Mouse (Mus musculus): ENCODE data around the gene Pard3b. TPM values are rescaled to one million over a fixed set of nuclear protein-coding genes. Genes with fewer than 3 reads are reported as not detected.

The Pard3b gene
- total and polyA plus RNA-seq, 2 experiments: 0.50 to 3.0 TPM

- no peaks in the 10 kb centered on the region for H3K79me2 ChIP-seq (ENCODE audit: control insufficient read depth, insufficient read depth, low read length)
- H3K27ac ChIP-seq (replicated peaks; ENCODE audit: insufficient read depth, low read depth, low read length): no peak overlapping the region
- H3K36me3 ChIP-seq (ENCODE audit: control insufficient read depth, insufficient read depth, low read length): no peaks in the 10 kb centered on the region
- H3K4me3 ChIP-seq (ENCODE audit: insufficient read depth, low read depth, low read length): no peak overlapping the region
- 90% methylated on average over 1 of the region's 1 CpGs for WGBS
- no peak for DNase-seq (ENCODE audit: extremely low read depth, low read depth, low spot score)
- no peak overlapping the region for H3K9ac ChIP-seq (ENCODE audit: low read depth, low read length)
- no peaks in the 10 kb centered on the region for H3K27me3 ChIP-seq (ENCODE audit: control insufficient read depth, insufficient read depth, low read length)
- no peak for TF ChIP-seq POLR2A (IDR thresholded peaks at IDR 0.05; ENCODE audit: extremely low read depth, insufficient read depth, low read length)
- no peaks in the 10 kb centered on the region for H3K4me1 ChIP-seq (ENCODE audit: control insufficient read depth, insufficient read depth, low read length)
Measured at GRCm38 (mm10) chr1:62622447-62622846, 983.8 kb downstream of the Pard3b start.

GRCm38 (mm10) chr1:62624166-62624565, 985.5 kb downstream of the Pard3b start:
- no peaks in the 10 kb centered on the region for H3K79me2 ChIP-seq (ENCODE audit: control insufficient read depth, insufficient read depth, low read length)
- TF ChIP-seq POLR2A (IDR thresholded peaks at IDR 0.05; ENCODE audit: extremely low read depth, insufficient read depth, low read length): no peak
- TF ChIP-seq CTCF (IDR thresholded peaks at IDR 0.05; ENCODE audit: low read depth, low read length): no peak
- no peak for DNase-seq (ENCODE audit: extremely low read depth, low read depth, low spot score)
- no peaks in the 10 kb centered on the region for H3K27me3 ChIP-seq (ENCODE audit: control insufficient read depth, insufficient read depth, low read length)
- H3K27ac ChIP-seq (replicated peaks; ENCODE audit: insufficient read depth, low read depth, low read length): no peak overlapping the region
- 91% methylated on average over 2 of the region's 2 CpGs for WGBS
- H3K9ac ChIP-seq (ENCODE audit: low read depth, low read length): no peak overlapping the region
- H3K36me3 ChIP-seq (ENCODE audit: control insufficient read depth, insufficient read depth, low read length): no peaks in the 10 kb centered on the region
- no peaks in the 10 kb centered on the region for H3K4me1 ChIP-seq (ENCODE audit: control insufficient read depth, insufficient read depth, low read length)
- no peak overlapping the region for H3K4me3 ChIP-seq (ENCODE audit: insufficient read depth, low read depth, low read length)

- Histone ChIP-seq H3K4me1 (ENCODE audit: control insufficient read depth, insufficient read depth, low read length) (no peaks in the 10 kb centered on the region), H3K27ac (replicated peaks; ENCODE audit: insufficient read depth, low read depth, low read length) (no peak overlapping the region), H3K9ac (ENCODE audit: low read depth, low read length) (no peak overlapping the region), H3K79me2 (ENCODE audit: control insufficient read depth, insufficient read depth, low read length) (no peaks in the 10 kb centered on the region), H3K27me3 (ENCODE audit: control insufficient read depth, insufficient read depth, low read length) (no peaks in the 10 kb centered on the region), H3K4me3 (ENCODE audit: insufficient read depth, low read depth, low read length) (no peak overlapping the region), H3K36me3 (ENCODE audit: control insufficient read depth, insufficient read depth, low read length) (no peaks in the 10 kb centered on the region)
- TF ChIP-seq CTCF (IDR thresholded peaks at IDR 0.05; ENCODE audit: low read depth, low read length) (no peak), POLR2A (IDR thresholded peaks at IDR 0.05; ENCODE audit: extremely low read depth, insufficient read depth, low read length) (no peak)
- DNase-seq (ENCODE audit: extremely low read depth, low read depth, low spot score): no peak
- WGBS: 90% methylated on average over 6 of the region's 6 CpGs
Measured at GRCm38 (mm10) chr1:62624836-62625235, 986.2 kb downstream of the Pard3b start.

- no peak for TF ChIP-seq CTCF (IDR thresholded peaks at IDR 0.05; ENCODE audit: low read depth, low read length)
- TF ChIP-seq POLR2A (IDR thresholded peaks at IDR 0.05; ENCODE audit: extremely low read depth, insufficient read depth, low read length): no peak
- Histone ChIP-seq H3K27me3 (ENCODE audit: control insufficient read depth, insufficient read depth, low read length) (no peaks in the 10 kb centered on the region), H3K27ac (replicated peaks; ENCODE audit: insufficient read depth, low read depth, low read length) (no peak overlapping the region), H3K79me2 (ENCODE audit: control insufficient read depth, insufficient read depth, low read length) (no peaks in the 10 kb centered on the region), H3K9ac (ENCODE audit: low read depth, low read length) (no peak overlapping the region), H3K4me3 (ENCODE audit: insufficient read depth, low read depth, low read length) (no peak overlapping the region), H3K4me1 (ENCODE audit: control insufficient read depth, insufficient read depth, low read length) (no peaks in the 10 kb centered on the region), H3K36me3 (ENCODE audit: control insufficient read depth, insufficient read depth, low read length) (no peaks in the 10 kb centered on the region)
- no peak for DNase-seq (ENCODE audit: extremely low read depth, low read depth, low spot score)
- 89% methylated on average over 4 of the region's 4 CpGs for WGBS
Measured at GRCm38 (mm10) chr1:62625332-62625731, 986.7 kb downstream of the Pard3b start.

GRCm38 (mm10) chr1:62625819-62626505, 987.3 kb downstream of the Pard3b start:
- H3K4me3 ChIP-seq (ENCODE audit: insufficient read depth, low read depth, low read length): no peak overlapping the region
- H3K79me2 ChIP-seq (ENCODE audit: control insufficient read depth, insufficient read depth, low read length): no peaks in the 10 kb centered on the region
- DNase-seq (ENCODE audit: extremely low read depth, low read depth, low spot score): no peak
- no peak overlapping the region for H3K27ac ChIP-seq (replicated peaks; ENCODE audit: insufficient read depth, low read depth, low read length)
- no peaks in the 10 kb centered on the region for H3K27me3 ChIP-seq (ENCODE audit: control insufficient read depth, insufficient read depth, low read length)
- H3K9ac ChIP-seq (ENCODE audit: low read depth, low read length): no peak overlapping the region
- H3K36me3 ChIP-seq (ENCODE audit: control insufficient read depth, insufficient read depth, low read length): no peaks in the 10 kb centered on the region
- TF ChIP-seq CTCF (IDR thresholded peaks at IDR 0.05; ENCODE audit: low read depth, low read length) (no peak), POLR2A (IDR thresholded peaks at IDR 0.05; ENCODE audit: extremely low read depth, insufficient read depth, low read length) (no peak)
- H3K4me1 ChIP-seq (ENCODE audit: control insufficient read depth, insufficient read depth, low read length): no peaks in the 10 kb centered on the region
- 81% methylated on average over 10 of the region's 10 CpGs for WGBS

- Histone ChIP-seq H3K9ac (ENCODE audit: low read depth, low read length) (no peak overlapping the region), H3K4me3 (ENCODE audit: insufficient read depth, low read depth, low read length) (no peak overlapping the region), H3K27ac (replicated peaks; ENCODE audit: insufficient read depth, low read depth, low read length) (no peak overlapping the region), H3K79me2 (ENCODE audit: control insufficient read depth, insufficient read depth, low read length) (no peaks in the 10 kb centered on the region), H3K36me3 (ENCODE audit: control insufficient read depth, insufficient read depth, low read length) (no peaks in the 10 kb centered on the region), H3K4me1 (ENCODE audit: control insufficient read depth, insufficient read depth, low read length) (no peaks in the 10 kb centered on the region), H3K27me3 (ENCODE audit: control insufficient read depth, insufficient read depth, low read length) (no peaks in the 10 kb centered on the region)
- DNase-seq (ENCODE audit: extremely low read depth, low read depth, low spot score): no peak
- TF ChIP-seq CTCF (IDR thresholded peaks at IDR 0.05; ENCODE audit: low read depth, low read length): no peak
- no peak for TF ChIP-seq POLR2A (IDR thresholded peaks at IDR 0.05; ENCODE audit: extremely low read depth, insufficient read depth, low read length)
- WGBS: 42% methylated on average over 1 of the region's 1 CpGs
Measured at GRCm38 (mm10) chr1:62629952-62630351, 991.3 kb downstream of the Pard3b start.

All from liver, adult 2 months (tissue).